Mouse (Mus musculus) neural tube, embryonic 15.5 days (tissue): ENCODE data around the gene Tra2a. TPM values are rescaled to one million over a fixed set of nuclear protein-coding genes. Genes with fewer than 3 reads are reported as not detected.
A peak's percentile ranks its signal among the peaks of the same experiment; 100 is the strongest.

Experiments used
- ATAC-seq: fragments of 200-750 bp; cut with Nextera tagmentation; 2 replicates; pipeline ENCODE4 v1.8.0; 2017; ENCODE audit warnings: mild to moderate bottlenecking, moderate TSS enrichment, moderate library complexity; ENCODE audit not compliant: low FRiP score
- H3K27ac ChIP-seq: fragments of 300-500 bp; sonication (generic); replicated peaks from 2 replicates; pipeline ENCODE4 v1.5.1; 2015; ENCODE audit warnings: mild to moderate bottlenecking, inconsistent platforms
- H3K27me3 ChIP-seq: fragments of 300-500 bp; sonication (generic); replicated peaks from 2 replicates; pipeline ENCODE4 v1.6.1; 2015; ENCODE audit warnings: inconsistent platforms
- H3K36me3 ChIP-seq: fragments of 300-500 bp; sonication (generic); 2 replicates; pipeline ENCODE4 v1.6.1; 2015; ENCODE audit warnings: inconsistent platforms
- H3K4me1 ChIP-seq: fragments of 300-500 bp; sonication (generic); 2 replicates; pipeline ENCODE4 v1.6.1; 2015; ENCODE audit warnings: inconsistent platforms
- H3K4me2 ChIP-seq: fragments of 300-500 bp; sonication (generic); 2 replicates; pipeline ENCODE4 v1.6.1; 2015; ENCODE audit warnings: inconsistent platforms, mild to moderate bottlenecking, moderate library complexity
- H3K4me3 ChIP-seq: fragments of 300-500 bp; sonication (generic); replicated peaks from 2 replicates; pipeline ENCODE4 v1.5.1; 2015; ENCODE audit warnings: mild to moderate bottlenecking, inconsistent platforms
- H3K9ac ChIP-seq: fragments of 300-500 bp; sonication (generic); replicated peaks from 2 replicates; pipeline ENCODE4 v1.6.1; 2015; ENCODE audit warnings: mild to moderate bottlenecking, inconsistent platforms
- H3K9me3 ChIP-seq: fragments of 300-500 bp; sonication (generic); replicated peaks from 2 replicates; pipeline ENCODE4 v1.6.1; 2016; ENCODE audit warnings: inconsistent platforms
- WGBS: fragments of 180-500 bp; shearing (Covaris S2); methylation state at CpG from one replicate; pipeline ENCODE4 v1.1.7; 2015; ENCODE audit warnings: mixed read lengths; 5-methylcytosine and 5-hydroxymethylcytosine counted together
- polyA plus RNA-seq: library from polyadenylated mRNA; unstranded; fragments of >200 nt; fragmentation: Nextera tagmentation; extraction: Ambion mirVana; gene quantifications from 2 replicates; pipeline ENCODE4 v1.2.1, GENCODE M21; 2015

Gene Tra2a
- polyA plus RNA-seq = 102 and 109 TPM in 2 replicates

GRCm38 (mm10) chr6:49263847-49264243 lies at the start of gene Tra2a:
TSS of gene Tra2a (minus strand) at chr6:49264033.
- H3K27me3 ChIP-seq = no peaks in the 10 kb centered on the region
- H3K9me3 ChIP-seq = no peaks in the 10 kb centered on the region
- peak; percentile 97 for ATAC-seq
- peak within 1 kb of the TSS; percentile 100 for H3K4me3 ChIP-seq
- 0% methylated on average over 39 of the region's 39 CpGs for WGBS
- peak within 1 kb of the TSS; percentile 98 for H3K27ac ChIP-seq
- peak within 1 kb of the TSS; percentile 70 for H3K4me2 ChIP-seq
- no peaks in the 10 kb centered on the region for H3K36me3 ChIP-seq
- H3K9ac ChIP-seq = peak within 1 kb of the TSS; percentile 99
- peaks cover 26% of the 10 kb centered on the region for H3K4me1 ChIP-seq

DNA sequence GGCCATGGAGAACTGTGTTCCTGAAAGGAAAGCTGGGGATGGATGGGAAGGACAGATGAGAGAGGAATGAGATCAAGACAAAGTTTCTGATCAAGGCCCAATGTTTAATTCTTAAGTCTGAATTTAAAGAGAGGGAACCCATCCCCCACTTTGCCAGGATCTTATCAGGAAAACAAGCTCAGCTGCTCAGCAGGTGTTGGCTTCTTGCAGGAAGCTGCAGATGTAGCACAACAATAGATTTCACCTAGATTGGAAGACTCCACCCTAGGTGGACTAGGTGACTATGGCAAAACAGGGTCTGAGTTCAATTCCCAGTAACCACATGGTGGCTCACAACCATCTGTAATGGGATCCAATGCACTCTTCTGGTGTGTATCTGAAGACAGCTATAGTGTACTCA lies 34.5 kb upstream of the Tra2a start:
- no peak for ATAC-seq
- Histone ChIP-seq H3K4me2 (no peak overlapping the region), H3K4me3 (no peak overlapping the region), H3K4me1 (no peaks in the 10 kb centered on the region), H3K36me3 (no peaks in the 10 kb centered on the region), H3K27ac (no peak overlapping the region), H3K9me3 (no peaks in the 10 kb centered on the region), H3K27me3 (no peaks in the 10 kb centered on the region), H3K9ac (no peak overlapping the region)

GRCm38 (mm10) chr6:49282122-49282521 lies 18.3 kb upstream of the Tra2a start:
- no peak overlapping the region for H3K4me3 ChIP-seq
- H3K27me3 ChIP-seq = no peaks in the 10 kb centered on the region
- no peak overlapping the region for H3K27ac ChIP-seq
- H3K9ac ChIP-seq = no peak overlapping the region
- ATAC-seq = no peak
- H3K4me2 ChIP-seq = no peak overlapping the region
- H3K9me3 ChIP-seq = no peaks in the 10 kb centered on the region
- no peaks in the 10 kb centered on the region for H3K36me3 ChIP-seq
- WGBS = 89% methylated on average over 1 of the region's 1 CpGs
- no peaks in the 10 kb centered on the region for H3K4me1 ChIP-seq

DNA sequence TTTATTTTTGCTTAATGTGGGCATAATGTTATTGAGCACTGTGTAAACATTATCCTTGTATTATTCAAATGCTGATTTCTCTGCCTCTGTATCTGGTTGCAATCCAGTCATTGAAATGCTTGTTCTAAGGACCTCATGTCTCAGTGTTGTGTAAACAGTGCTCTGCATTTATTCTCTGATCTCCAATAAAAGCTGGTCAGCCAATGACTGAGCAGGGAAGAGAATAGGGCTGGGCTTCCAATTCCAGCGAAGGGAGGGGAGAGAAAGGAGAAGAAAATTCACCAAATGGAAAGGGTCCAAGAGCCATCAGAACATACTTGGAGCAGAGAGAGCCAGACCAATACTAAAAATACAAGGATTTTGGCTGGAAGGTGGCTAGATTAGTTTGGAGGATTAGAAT lies 17.1 kb upstream of the Tra2a start:
- Histone ChIP-seq H3K27me3 (no peaks in the 10 kb centered on the region), H3K27ac (no peak overlapping the region), H3K9me3 (no peaks in the 10 kb centered on the region), H3K4me2 (no peak overlapping the region), H3K4me3 (no peak overlapping the region), H3K36me3 (no peaks in the 10 kb centered on the region), H3K4me1 (no peaks in the 10 kb centered on the region), H3K9ac (no peak overlapping the region)
- ATAC-seq = no peak
- 33% methylated on average over 1 of the region's 1 CpGs for WGBS

DNA sequence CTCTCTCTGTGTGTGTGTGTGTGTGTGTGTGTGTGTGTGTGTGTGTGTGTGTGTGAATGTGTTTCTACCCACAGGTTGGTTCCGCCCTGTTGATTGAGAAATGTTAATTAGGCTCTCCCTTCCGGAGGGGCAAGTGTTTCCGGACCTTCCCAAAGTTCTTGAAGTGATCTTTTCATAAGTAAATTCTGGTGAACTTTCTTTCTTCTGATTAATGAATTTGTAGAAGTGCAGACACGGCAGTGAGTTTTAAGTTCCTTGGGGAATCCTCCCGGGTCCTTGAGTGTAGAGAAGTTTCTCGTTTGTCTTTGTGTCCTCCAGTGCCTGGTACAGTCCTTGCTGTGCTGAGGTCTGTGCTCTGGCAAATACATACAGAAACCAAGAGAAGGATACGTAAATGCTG lies 11.5 kb upstream of the Tra2a start:
- Histone ChIP-seq H3K9ac (no peak overlapping the region), H3K9me3 (no peaks in the 10 kb centered on the region), H3K4me3 (no peak overlapping the region), H3K27me3 (no peaks in the 10 kb centered on the region), H3K27ac (no peak overlapping the region), H3K4me1 (no peaks in the 10 kb centered on the region), H3K36me3 (no peaks in the 10 kb centered on the region), H3K4me2 (no peak overlapping the region)
- no peak for ATAC-seq
- WGBS = 92% methylated on average over 7 of the region's 7 CpGs

DNA sequence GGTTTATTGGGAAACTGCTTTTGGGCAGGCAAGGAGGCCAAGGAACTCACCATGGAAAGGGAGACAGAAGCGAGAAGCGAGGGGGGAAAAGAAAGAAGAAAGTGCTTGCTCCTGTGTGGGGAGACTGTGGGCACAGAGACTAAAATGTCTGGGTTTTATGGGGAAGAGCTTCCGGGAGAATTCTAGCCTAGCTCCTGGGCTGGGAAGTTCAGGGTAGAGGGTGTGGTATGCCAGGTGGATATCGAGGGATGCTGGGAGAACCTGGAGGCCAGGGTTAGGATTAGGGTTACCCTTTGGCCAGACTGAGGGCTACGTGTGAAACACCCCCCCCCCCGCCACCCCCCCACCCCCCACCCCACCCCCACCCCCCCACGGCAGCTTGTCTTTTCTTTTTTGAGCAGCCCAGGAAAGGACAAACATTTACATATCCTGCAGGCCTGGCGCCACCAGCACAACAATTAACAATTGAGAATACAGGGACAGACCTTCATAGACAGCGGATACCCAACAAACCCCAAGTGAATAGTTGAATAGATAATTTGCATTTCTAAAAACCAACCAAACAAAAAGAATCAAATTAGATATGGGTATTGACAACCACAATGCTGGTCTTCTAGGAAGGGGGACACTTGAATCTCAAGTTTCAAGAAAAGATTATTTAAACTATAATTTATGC lies 10.7 kb upstream of the Tra2a start:
- Histone ChIP-seq H3K27me3 (no peaks in the 10 kb centered on the region), H3K4me1 (no peaks in the 10 kb centered on the region), H3K9ac (no peak overlapping the region), H3K27ac (no peak overlapping the region), H3K36me3 (no peaks in the 10 kb centered on the region), H3K9me3 (no peaks in the 10 kb centered on the region), H3K4me2 (no peak overlapping the region), H3K4me3 (no peak overlapping the region)
- WGBS = 45% methylated on average over 8 of the region's 9 CpGs
- no peak for ATAC-seq

DNA sequence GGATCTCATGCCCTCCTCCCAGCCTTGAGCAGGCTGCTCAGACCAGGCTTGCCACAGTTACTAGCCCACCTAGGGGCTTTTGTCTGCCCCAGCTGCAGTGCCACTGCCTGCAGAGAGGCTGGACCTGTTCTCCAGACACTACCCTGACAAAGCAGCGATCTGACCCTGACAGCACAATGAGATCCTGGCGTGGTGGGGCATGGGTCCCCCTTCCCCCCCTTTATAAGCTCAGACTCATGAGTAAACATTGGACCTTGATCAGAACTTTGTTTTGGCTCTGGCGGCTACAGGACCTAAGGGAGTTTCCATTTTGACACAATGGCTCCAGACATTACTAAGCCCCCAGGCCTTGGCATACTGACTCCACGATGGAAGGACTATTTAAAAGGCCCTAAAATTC lies 10.1 kb upstream of the Tra2a start:
- Histone ChIP-seq H3K4me2 (no peak overlapping the region), H3K27me3 (no peaks in the 10 kb centered on the region), H3K9ac (no peak overlapping the region), H3K4me1 (no peaks in the 10 kb centered on the region), H3K36me3 (no peaks in the 10 kb centered on the region), H3K27ac (no peak overlapping the region), H3K4me3 (no peak overlapping the region), H3K9me3 (no peaks in the 10 kb centered on the region)
- WGBS = 35% methylated on average over 4 of the region's 4 CpGs
- no peak for ATAC-seq

- no peak for ATAC-seq
These were observed 9.0 kb upstream of the Tra2a start for GRCm38 (mm10) chr6:49272863-49273262.

GRCm38 (mm10) chr6:49271815-49272214 lies 8.0 kb upstream of the Tra2a start:
- Histone ChIP-seq H3K4me3 (no peak overlapping the region), H3K9ac (no peak overlapping the region), H3K4me1 (no peaks in the 10 kb centered on the region), H3K27me3 (no peaks in the 10 kb centered on the region), H3K4me2 (no peak overlapping the region), H3K36me3 (no peaks in the 10 kb centered on the region), H3K9me3 (no peaks in the 10 kb centered on the region), H3K27ac (no peak overlapping the region)
- WGBS = 81% methylated on average over 6 of the region's 6 CpGs
- no peak for ATAC-seq

More at GRCm38 (mm10) chr6:49272863-49273262, 9.0 kb upstream of the Tra2a start:
- 90% methylated on average over 2 of the region's 2 CpGs for WGBS
- no peaks in the 10 kb centered on the region for H3K36me3 ChIP-seq
- H3K4me3 ChIP-seq = no peak overlapping the region
- no peak overlapping the region for H3K9ac ChIP-seq
- H3K27me3 ChIP-seq = no peaks in the 10 kb centered on the region
- no peak overlapping the region for H3K27ac ChIP-seq
- H3K4me2 ChIP-seq = no peak overlapping the region
- H3K4me1 ChIP-seq = no peaks in the 10 kb centered on the region
- H3K9me3 ChIP-seq = no peaks in the 10 kb centered on the region

- Histone ChIP-seq H3K36me3 (no peaks in the 10 kb centered on the region), H3K27ac (no peak overlapping the region), H3K4me3 (no peak overlapping the region), H3K9me3 (no peaks in the 10 kb centered on the region), H3K9ac (no peak overlapping the region), H3K4me2 (no peak overlapping the region), H3K27me3 (no peaks in the 10 kb centered on the region), H3K4me1 (no peaks in the 10 kb centered on the region)
- ATAC-seq = no peak
- WGBS = 59% methylated on average over 11 of the region's 11 CpGs
These were observed 6.1 kb upstream of the Tra2a start for GRCm38 (mm10) chr6:49269923-49270322.

DNA sequence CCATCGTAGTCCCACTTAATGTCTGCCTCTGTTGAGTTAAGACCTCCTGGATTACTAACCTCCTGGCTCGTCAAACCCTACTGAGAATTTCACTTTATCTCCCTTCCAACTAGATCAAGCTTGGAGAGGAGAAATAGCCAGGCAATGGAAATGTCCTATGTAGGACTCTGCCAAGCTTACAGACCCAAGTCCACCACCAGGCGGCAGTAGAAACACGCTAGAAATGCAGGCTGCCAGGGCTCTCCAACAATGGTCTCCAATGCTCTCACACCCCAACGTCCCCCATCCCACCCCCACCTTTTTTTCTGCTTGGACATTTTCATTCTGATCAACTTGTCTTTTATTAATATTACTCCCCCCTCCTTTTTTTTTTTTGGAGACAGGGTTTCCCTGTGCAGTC lies 5.4 kb upstream of the Tra2a start:
- Histone ChIP-seq H3K36me3 (no peaks in the 10 kb centered on the region), H3K4me1 (no peaks in the 10 kb centered on the region), H3K9ac (no peak overlapping the region), H3K4me3 (no peak overlapping the region), H3K27ac (no peak overlapping the region), H3K9me3 (no peaks in the 10 kb centered on the region), H3K27me3 (no peaks in the 10 kb centered on the region), H3K4me2 (no peak overlapping the region)
- no peak for ATAC-seq
- WGBS = 27% methylated on average over 5 of the region's 5 CpGs

DNA sequence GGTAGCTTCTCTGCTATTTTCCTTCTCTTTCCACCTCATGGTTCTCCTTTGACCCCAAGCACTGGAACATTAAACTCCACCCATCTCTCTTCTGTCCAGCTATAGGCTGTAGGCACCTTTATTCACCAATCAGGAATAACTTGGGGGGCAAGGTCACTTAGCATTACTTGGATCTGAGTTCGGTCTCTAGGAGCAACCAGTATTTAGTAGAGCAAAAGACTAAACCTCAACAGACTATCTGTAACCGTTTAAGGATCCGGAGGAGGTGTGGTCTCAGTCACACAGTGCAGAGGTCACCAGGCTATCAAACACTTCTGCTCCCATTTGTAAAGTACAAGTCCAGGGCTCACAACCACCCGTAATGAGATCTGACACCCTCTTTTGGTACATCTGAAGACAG lies 3.9 kb upstream of the Tra2a start:
- no peaks in the 10 kb centered on the region for H3K4me1 ChIP-seq
- no peaks in the 10 kb centered on the region for H3K9me3 ChIP-seq
- H3K4me3 ChIP-seq = no peak overlapping the region
- H3K27ac ChIP-seq = no peak overlapping the region
- ATAC-seq = no peak
- no peak overlapping the region for H3K4me2 ChIP-seq
- WGBS = 72% methylated on average over 4 of the region's 4 CpGs
- H3K9ac ChIP-seq = no peak overlapping the region
- H3K27me3 ChIP-seq = no peaks in the 10 kb centered on the region
- no peaks in the 10 kb centered on the region for H3K36me3 ChIP-seq
